Mouse (Mus musculus): ENCODE data around the gene Gm20425. TPM values are rescaled to one million over a fixed set of nuclear protein-coding genes. Genes with fewer than 3 reads are reported as not detected.
A peak's percentile ranks its signal among the peaks of the same experiment; 100 is the strongest.

Gene Gm20425
- polyA plus RNA-seq, 1 experiment from 2014 or later: 0.49 TPM

DNA sequence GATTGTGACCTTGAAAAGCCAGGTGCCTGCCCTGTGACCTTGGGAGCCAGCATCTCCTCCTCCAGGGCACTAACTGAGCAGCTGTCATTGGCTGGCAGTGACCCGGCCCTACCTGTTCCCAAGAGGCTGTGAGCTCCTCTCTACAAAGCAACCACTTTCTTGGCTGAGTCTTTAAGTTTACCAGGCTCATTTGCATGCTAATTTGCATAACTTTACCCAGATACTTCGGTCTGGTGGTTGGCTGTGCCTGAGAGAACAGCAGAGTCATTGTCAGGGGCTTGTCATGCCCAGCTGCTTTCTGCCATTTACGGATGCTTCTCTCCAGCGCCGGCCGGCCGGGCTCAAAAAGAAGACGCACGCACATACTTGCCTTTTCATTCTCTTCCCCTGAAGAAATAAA lies 83.4 kb downstream of the Gm20425 start:
- no peak overlapping the region for H3K9ac ChIP-seq
- no peaks in the 10 kb centered on the region for H3K27me3 ChIP-seq
- no peaks in the 10 kb centered on the region for H3K4me1 ChIP-seq
- no peak overlapping the region for H3K27ac ChIP-seq
- no peaks in the 10 kb centered on the region for H3K9me3 ChIP-seq
- ATAC-seq (ENCODE audit: borderline replicate concordance, extremely low read depth, low FRiP score, low TSS enrichment): no peak
- no peak overlapping the region for H3K4me2 ChIP-seq
- 50% methylated on average over 9 of the region's 9 CpGs for WGBS
- H3K36me3 ChIP-seq: no peaks in the 10 kb centered on the region
- H3K4me3 ChIP-seq: no peak overlapping the region

DNA sequence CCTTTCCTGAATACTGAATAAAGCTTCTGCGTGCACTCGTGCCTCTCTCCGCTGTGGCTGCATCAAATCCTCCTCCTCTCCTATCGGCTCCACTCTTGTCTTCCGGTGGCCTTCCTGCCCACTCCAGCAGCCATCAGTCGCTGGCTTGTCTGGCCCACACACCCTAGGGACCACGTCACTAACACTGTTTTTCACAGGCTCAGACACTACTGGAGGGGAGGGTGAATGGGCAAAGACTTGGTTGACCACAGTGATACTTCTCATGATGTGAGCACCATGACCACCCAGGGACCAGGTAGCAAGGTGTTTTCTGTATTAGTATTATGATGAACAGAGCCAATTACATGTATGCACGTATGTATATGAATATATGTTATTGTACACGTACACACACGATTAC lies 83.8 kb downstream of the Gm20425 start:
- H3K27me3 ChIP-seq: no peaks in the 10 kb centered on the region
- H3K27ac ChIP-seq: no peak overlapping the region
- H3K9ac ChIP-seq: no peak overlapping the region
- H3K9me3 ChIP-seq: no peaks in the 10 kb centered on the region
- 80% methylated on average over 10 of the region's 10 CpGs for WGBS
- H3K4me2 ChIP-seq: no peak overlapping the region
- no peak for ATAC-seq (ENCODE audit: borderline replicate concordance, extremely low read depth, low FRiP score, low TSS enrichment)
- no peak overlapping the region for H3K4me3 ChIP-seq
- no peaks in the 10 kb centered on the region for H3K4me1 ChIP-seq
- no peaks in the 10 kb centered on the region for H3K36me3 ChIP-seq

DNA sequence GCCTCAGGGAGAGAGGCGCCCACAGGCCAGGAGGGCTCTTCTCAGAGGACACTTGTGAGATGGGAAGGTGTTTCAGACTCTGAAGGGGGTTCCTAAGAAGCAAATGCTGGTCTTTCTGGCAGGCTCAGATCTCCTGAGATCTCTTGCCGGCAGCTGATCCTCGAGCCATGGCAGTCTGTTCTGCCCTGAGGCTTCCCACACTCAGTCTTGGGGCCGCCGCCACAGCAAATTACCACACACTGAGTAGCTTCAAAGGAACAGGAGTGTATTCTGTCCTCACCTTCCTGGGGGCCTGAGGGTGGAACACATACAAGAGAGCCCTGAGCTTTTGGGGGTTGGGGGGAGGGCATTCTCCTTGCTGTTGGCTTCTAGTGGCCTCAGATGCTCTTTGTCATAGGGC lies 84.8 kb downstream of the Gm20425 start:
- H3K36me3 ChIP-seq: no peaks in the 10 kb centered on the region
- no peak for ATAC-seq (ENCODE audit: borderline replicate concordance, extremely low read depth, low FRiP score, low TSS enrichment)
- no peaks in the 10 kb centered on the region for H3K27me3 ChIP-seq
- no peaks in the 10 kb centered on the region for H3K9me3 ChIP-seq
- no peaks in the 10 kb centered on the region for H3K4me1 ChIP-seq
- WGBS: 50% methylated on average over 5 of the region's 5 CpGs
- H3K27ac ChIP-seq: no peak overlapping the region
- H3K9ac ChIP-seq: no peak overlapping the region
- no peak overlapping the region for H3K4me3 ChIP-seq
- no peak overlapping the region for H3K4me2 ChIP-seq

DNA sequence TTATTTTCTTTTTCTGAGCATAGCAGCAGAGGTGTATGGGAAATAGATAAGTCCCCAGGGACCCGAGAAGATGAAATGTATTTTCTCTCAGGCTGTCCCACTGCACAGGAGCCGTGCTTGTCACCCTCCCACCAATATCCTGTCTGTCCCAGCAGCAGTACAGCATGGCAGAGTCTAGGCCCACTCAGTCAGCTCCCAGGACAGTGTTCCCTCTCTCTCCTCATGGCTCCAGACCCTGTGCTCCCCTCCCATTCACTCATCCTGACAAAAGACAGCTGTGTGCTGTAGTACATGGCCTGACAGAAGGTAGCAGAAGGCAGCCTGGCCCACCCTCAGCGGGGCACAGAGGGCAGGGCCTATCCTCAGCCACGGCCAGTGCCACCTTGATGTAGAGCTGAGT lies 86.2 kb downstream of the Gm20425 start:
- no peak overlapping the region for H3K27ac ChIP-seq
- peak; percentile 53; the same call in 1 of the 2 replicates for ATAC-seq (ENCODE audit: borderline replicate concordance, extremely low read depth, low FRiP score, low TSS enrichment)
- H3K4me2 ChIP-seq: no peak overlapping the region
- WGBS: 28% methylated on average over 4 of the region's 4 CpGs
- H3K9ac ChIP-seq: no peak overlapping the region
- H3K4me3 ChIP-seq: no peak overlapping the region
- H3K9me3 ChIP-seq: no peaks in the 10 kb centered on the region
- H3K36me3 ChIP-seq: no peaks in the 10 kb centered on the region
- H3K27me3 ChIP-seq: no peaks in the 10 kb centered on the region
- H3K4me1 ChIP-seq: no peaks in the 10 kb centered on the region

DNA sequence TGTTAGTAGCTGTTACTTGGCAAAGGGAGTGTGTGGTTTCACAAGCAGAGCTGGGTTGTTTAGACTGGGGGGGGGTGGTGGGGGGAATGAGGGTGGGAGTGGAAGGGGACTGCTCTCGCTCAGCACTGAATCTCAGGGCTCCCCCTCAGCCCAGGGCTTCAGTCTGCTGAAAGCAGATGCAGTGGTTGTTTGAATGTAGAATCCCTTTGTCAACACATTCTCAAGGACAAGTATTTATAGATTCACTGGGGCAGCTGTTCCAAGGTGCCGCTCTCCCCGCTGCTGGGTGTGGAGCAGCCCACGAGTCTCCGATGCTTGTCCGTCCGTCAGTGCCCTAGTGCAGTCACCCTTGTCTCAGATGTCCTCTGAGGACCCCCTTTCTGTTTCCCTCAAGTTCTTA lies 88.8 kb downstream of the Gm20425 start:
- H3K9me3 ChIP-seq: no peaks in the 10 kb centered on the region
- no peaks in the 10 kb centered on the region for H3K36me3 ChIP-seq
- 75% methylated on average over 7 of the region's 7 CpGs for WGBS
- ATAC-seq (ENCODE audit: borderline replicate concordance, extremely low read depth, low FRiP score, low TSS enrichment): no peak
- H3K4me1 ChIP-seq: no peaks in the 10 kb centered on the region
- no peak overlapping the region for H3K4me3 ChIP-seq
- no peak overlapping the region for H3K9ac ChIP-seq
- H3K27me3 ChIP-seq: no peaks in the 10 kb centered on the region
- no peak overlapping the region for H3K27ac ChIP-seq
- no peak overlapping the region for H3K4me2 ChIP-seq

DNA sequence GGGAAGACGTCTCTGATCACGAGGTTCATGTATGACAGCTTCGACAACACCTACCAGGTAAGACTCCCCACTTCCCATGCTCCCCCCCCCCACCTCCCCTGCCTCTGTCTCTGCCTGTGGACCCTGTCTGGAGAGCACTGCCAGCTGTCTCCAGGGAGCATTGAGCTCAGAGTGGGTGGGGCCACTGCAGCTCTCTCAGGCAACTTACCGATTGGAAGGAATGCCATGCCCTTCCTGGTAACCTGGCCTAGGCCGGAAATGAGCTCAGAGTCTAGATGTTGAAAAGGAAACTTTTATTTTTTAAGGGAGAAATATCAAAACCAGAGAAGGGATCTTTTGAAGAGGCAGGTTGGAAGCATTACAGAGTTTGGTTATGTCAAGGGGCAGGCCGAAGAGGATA lies 89.7 kb downstream of the Gm20425 start:
- Histone ChIP-seq H3K27ac (no peak overlapping the region), H3K9me3 (no peaks in the 10 kb centered on the region), H3K4me3 (no peak overlapping the region), H3K27me3 (no peaks in the 10 kb centered on the region), H3K4me2 (no peak overlapping the region), H3K9ac (no peak overlapping the region), H3K4me1 (no peaks in the 10 kb centered on the region), H3K36me3 (no peaks in the 10 kb centered on the region)
- 84% methylated on average over 6 of the region's 6 CpGs for WGBS
- no peak for ATAC-seq (ENCODE audit: borderline replicate concordance, extremely low read depth, low FRiP score, low TSS enrichment)

Other genes starting within 250 kb of the Gm20425 start
- 14.7 and 17.5 TPM in 2 replicates for gene Slco2a1, start 241.6 kb downstream of the Gm20425 start, polyA plus RNA-seq (2015; fragmentation: Nextera tagmentation; extraction: Ambion mirVana)
- gene Rab6b, start 118.5 kb downstream of the Gm20425 start, polyA plus RNA-seq (2015; fragmentation: Nextera tagmentation; extraction: Ambion mirVana): 3.8 and 4.3 TPM in 2 replicates
- gene Srprb, start 28.2 kb downstream of the Gm20425 start, polyA plus RNA-seq (2015; fragmentation: Nextera tagmentation; extraction: Ambion mirVana): 62.5 and 66.0 TPM in 2 replicates
- 81.9 and 117 TPM in 2 replicates for gene Trf, start 137 bp upstream of the Gm20425 start, polyA plus RNA-seq (2015; fragmentation: Nextera tagmentation; extraction: Ambion mirVana)
- gene 1300017J02Rik, start 74.8 kb upstream of the Gm20425 start, polyA plus RNA-seq (2015; fragmentation: Nextera tagmentation; extraction: Ambion mirVana): 1.9 and 2.9 TPM in 2 replicates
- 73.6 and 75.2 TPM in 2 replicates for gene Topbp1, start 74.9 kb upstream of the Gm20425 start, polyA plus RNA-seq (2015; fragmentation: Nextera tagmentation; extraction: Ambion mirVana)
- gene Cdv3, start 135.5 kb upstream of the Gm20425 start, polyA plus RNA-seq (2015; fragmentation: Nextera tagmentation; extraction: Ambion mirVana): 103 and 108 TPM in 2 replicates